Mouse (Mus musculus) heart, embryonic 12.5 days (tissue): Measurements from ENCODE around the gene Tmem140. TPM values are rescaled to one million over a fixed set of nuclear protein-coding genes. Genes with fewer than 3 reads are reported as not detected.

Experiments used
- ATAC-seq: fragments of 200-750 bp; cut with Nextera tagmentation; 2 replicates; pipeline ENCODE4 v1.8.0; 2017; ENCODE audit warnings: moderate TSS enrichment, moderate library complexity; ENCODE audit not compliant: insufficient number of reproducible peaks, low FRiP score
- H3K27ac ChIP-seq: fragments of 300-500 bp; sonication (generic); 2 replicates; pipeline ENCODE4 v1.5.1; 2016; ENCODE audit warnings: mild to moderate bottlenecking, moderate library complexity; ENCODE audit not compliant: poor library complexity, severe bottlenecking
- H3K27me3 ChIP-seq: fragments of 300-500 bp; sonication (generic); replicated peaks from 2 replicates; pipeline ENCODE4 v1.6.1; 2016; ENCODE audit warnings: mild to moderate bottlenecking, moderate library complexity
- H3K36me3 ChIP-seq: fragments of 300-500 bp; sonication (generic); 2 replicates; pipeline ENCODE4 v1.6.1; 2016; ENCODE audit warnings: mild to moderate bottlenecking, moderate library complexity
- H3K4me1 ChIP-seq: fragments of 300-500 bp; sonication (generic); replicated peaks from 2 replicates; pipeline ENCODE4 v1.6.1; 2016; ENCODE audit warnings: mild to moderate bottlenecking
- H3K4me2 ChIP-seq: fragments of 300-500 bp; sonication (generic); 2 replicates; pipeline ENCODE4 v1.6.1; 2016; ENCODE audit warnings: mild to moderate bottlenecking, moderate library complexity
- H3K4me3 ChIP-seq: fragments of 300-500 bp; sonication (generic); 2 replicates; pipeline ENCODE4 v1.5.1; 2016; ENCODE audit warnings: mild to moderate bottlenecking
- H3K9ac ChIP-seq: fragments of 300-500 bp; sonication (generic); 2 replicates; pipeline ENCODE4 v1.6.1; 2016; ENCODE audit warnings: mild to moderate bottlenecking, moderate library complexity
- H3K9me3 ChIP-seq: fragments of 300-500 bp; sonication (generic); replicated peaks from 2 replicates; pipeline ENCODE4 v1.6.1; 2016; ENCODE audit warnings: mild to moderate bottlenecking, moderate library complexity
- WGBS: fragments of 180-500 bp; shearing (Covaris S2); methylation state at CpG from one replicate; pipeline ENCODE4 v1.1.7; 2016; 5-methylcytosine and 5-hydroxymethylcytosine counted together
- polyA plus RNA-seq: library from polyadenylated mRNA; unstranded; fragments of >200 nt; fragmentation: Nextera tagmentation; extraction: Ambion mirVana; gene quantifications from 2 replicates; pipeline ENCODE4 v1.2.1, GENCODE M21; 2016

The Tmem140 gene
- polyA plus RNA-seq, 1 experiment from 2014 or later, result 1.1 TPM

DNA sequence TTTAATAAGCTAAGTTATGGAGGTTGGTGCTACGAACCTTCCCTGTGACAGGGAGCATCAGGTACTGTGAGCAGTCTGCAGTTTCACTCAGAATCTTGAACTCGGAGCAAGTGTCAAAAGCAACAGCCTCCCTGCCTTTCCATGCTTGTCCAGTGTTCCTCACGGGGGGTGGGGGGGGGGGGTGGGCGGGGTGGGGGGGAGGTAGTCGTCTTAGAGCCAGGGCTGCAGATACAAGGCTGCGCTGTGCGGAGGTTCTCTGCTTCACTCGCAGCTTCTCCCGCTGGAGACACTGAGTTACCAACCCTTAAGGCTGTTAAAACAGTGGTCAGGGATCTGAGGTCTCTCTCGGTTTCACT, 5.0 kb downstream of the Tmem140 start:
- H3K4me1 ChIP-seq, result peaks cover 55% of the 10 kb centered on the region
- no peak overlapping the region for H3K9ac ChIP-seq
- no peaks in the 10 kb centered on the region for H3K9me3 ChIP-seq
- 0 out of 2 replicates have a peak, but pooled peaks cover 3% of the 10 kb centered on the region for H3K36me3 ChIP-seq
- no peak overlapping the region for H3K4me3 ChIP-seq
- no peaks in the 10 kb centered on the region for H3K27me3 ChIP-seq
- H3K27ac ChIP-seq, result no peak overlapping the region
- no peak for ATAC-seq
- no peak overlapping the region for H3K4me2 ChIP-seq
- WGBS, result 70% methylated on average over 10 of the region's 10 CpGs

DNA sequence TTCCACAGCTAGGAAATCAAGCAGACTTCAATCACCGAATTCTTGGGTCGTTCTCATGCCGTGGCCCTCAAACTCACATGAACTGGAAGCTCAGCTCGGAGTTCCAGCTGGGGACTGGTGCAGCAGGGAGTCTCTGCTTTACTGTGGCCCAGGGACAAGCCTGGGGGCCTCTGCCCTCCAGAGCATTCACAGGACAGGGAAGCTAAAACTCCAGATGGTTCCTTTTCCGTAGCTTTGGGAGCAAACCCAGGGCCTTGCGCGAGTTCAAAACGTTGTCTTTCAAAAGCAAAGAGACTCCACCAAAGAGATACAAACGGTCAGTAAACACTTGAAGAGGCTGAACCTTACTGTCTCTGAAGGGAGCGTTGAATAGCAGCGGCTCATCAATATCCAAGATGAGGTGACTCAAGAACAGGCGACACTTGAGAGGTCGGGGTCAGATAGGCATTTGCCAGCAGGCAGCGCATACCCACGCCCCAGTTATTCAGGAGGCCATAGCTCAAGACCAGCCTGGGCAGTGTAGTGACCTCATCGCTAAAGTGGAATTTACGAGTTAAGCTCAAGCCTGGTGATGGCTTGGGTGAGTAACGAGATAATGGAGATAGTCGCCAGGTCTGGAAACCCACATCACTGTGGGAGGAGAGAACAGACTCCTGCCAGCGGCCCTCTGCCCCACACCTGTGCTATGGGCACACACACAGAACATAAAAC, 5.7 kb downstream of the Tmem140 start:
- no peak overlapping the region for H3K9ac ChIP-seq
- no peaks in the 10 kb centered on the region for H3K9me3 ChIP-seq
- no peak for ATAC-seq
- WGBS, result 67% methylated on average over 20 of the region's 20 CpGs
- H3K4me3 ChIP-seq, result no peak overlapping the region
- no peaks in the 10 kb centered on the region for H3K27me3 ChIP-seq
- no peak overlapping the region for H3K27ac ChIP-seq
- no peak overlapping the region for H3K4me2 ChIP-seq
- peaks cover 49% of the 10 kb centered on the region for H3K4me1 ChIP-seq
- H3K36me3 ChIP-seq, result 0 out of 2 replicates have a peak, but pooled peaks cover 3% of the 10 kb centered on the region

DNA sequence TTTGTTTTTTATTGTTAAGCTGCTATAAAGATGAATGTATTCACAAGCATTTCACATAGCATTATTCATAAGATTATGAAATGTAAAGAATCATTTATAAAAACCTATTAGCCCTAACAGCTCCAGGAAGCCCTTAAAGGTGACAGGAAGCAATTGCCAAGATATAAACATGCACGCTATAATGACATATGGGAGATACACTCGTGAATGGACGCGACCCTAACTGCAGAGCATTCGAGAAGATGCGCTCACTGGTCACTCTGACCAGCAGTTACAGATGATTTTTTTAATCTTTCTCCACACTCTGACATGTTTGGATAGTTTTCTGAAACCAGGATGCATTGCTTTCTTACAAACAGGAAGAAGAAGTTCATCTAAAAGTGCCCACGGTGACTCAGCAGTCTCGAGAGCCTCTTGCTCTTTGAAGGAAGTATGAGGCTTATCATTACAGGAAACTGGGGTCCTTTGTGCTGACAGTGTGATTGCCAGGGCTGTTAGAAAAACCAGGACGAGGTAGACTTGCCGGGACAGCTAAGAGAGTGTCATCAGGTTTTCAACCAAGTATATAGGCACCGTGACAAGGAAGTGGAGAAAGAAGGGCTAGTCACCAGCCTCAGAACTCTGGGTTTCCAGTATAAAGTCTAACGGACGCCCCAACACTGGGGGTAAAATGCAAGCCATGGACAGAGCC, 6.4 kb downstream of the Tmem140 start:
- H3K27ac ChIP-seq, result peak overlapping the region; percentile 48
- peak; percentile 34 for ATAC-seq
- H3K4me1 ChIP-seq, result peaks cover 51% of the 10 kb centered on the region

DNA sequence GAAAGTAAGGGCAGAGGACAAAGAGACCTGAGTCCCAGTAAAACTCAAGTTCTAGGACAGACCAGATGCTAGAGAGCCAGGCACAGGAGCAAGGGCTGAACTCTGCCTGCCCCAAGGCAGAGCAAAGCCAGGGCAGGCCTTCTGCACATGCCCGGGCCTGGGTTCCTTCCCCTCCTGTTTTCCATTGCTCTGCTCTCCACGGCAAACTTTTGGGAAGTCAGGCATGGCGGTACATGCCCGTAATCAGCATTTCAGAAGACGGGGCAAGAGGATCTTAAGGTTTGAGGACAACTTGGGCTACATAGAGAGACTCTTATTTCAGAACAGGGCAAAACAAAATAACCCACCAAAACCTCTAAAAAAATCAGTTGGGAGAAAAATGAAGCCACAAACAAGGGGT, 7.2 kb downstream of the Tmem140 start:
- no peaks in the 10 kb centered on the region for H3K27me3 ChIP-seq
- H3K27ac ChIP-seq, result peak overlapping the region; percentile 48; the same call in 1 of the 2 replicates
- H3K4me3 ChIP-seq, result no peak overlapping the region
- H3K36me3 ChIP-seq, result 0 out of 2 replicates have a peak, but pooled peaks cover 3% of the 10 kb centered on the region
- no peaks in the 10 kb centered on the region for H3K9me3 ChIP-seq
- ATAC-seq, result no peak
- 67% methylated on average over 5 of the region's 5 CpGs for WGBS
- peak overlapping the region; percentile 37; the same call in 1 of the 2 replicates for H3K4me2 ChIP-seq
- peaks cover 57% of the 10 kb centered on the region for H3K4me1 ChIP-seq
- no peak overlapping the region for H3K9ac ChIP-seq

More for the DNA sequence above, 6.4 kb downstream of the Tmem140 start:
- Histone ChIP-seq H3K4me2 (peak overlapping the region; percentile 37), H3K4me3 (no peak overlapping the region), H3K36me3 (0 out of 2 replicates have a peak, but pooled peaks cover 3% of the 10 kb centered on the region), H3K27me3 (no peaks in the 10 kb centered on the region), H3K9me3 (no peaks in the 10 kb centered on the region), H3K9ac (no peak overlapping the region)
- WGBS, result 35% methylated on average over 13 of the region's 13 CpGs

DNA sequence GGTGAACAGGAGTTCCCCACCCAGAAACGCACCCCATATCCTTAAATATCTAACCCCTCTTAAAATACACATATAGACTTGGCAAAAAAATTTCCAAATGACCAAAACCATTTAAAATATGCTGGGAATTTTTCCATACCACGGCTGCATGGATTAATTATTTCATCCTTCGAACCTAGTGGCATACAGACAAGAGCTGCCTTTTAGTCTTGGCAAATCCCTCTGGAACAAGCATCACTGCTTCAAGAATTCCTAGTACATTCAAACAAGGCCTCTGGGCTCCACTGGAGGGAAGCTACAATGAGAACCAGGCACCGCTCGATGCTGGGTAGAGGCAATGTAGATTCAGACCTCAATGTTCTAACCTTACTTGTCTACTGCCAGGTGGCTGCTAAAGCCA, 7.8 kb downstream of the Tmem140 start:
- no peak overlapping the region for H3K9ac ChIP-seq
- H3K4me1 ChIP-seq, result peaks cover 57% of the 10 kb centered on the region
- ATAC-seq, result no peak
- H3K9me3 ChIP-seq, result no peaks in the 10 kb centered on the region
- H3K36me3 ChIP-seq, result 0 out of 2 replicates have a peak, but pooled peaks cover 3% of the 10 kb centered on the region
- H3K27ac ChIP-seq, result no peak overlapping the region
- H3K4me3 ChIP-seq, result no peak overlapping the region
- no peaks in the 10 kb centered on the region for H3K27me3 ChIP-seq
- no peak overlapping the region for H3K4me2 ChIP-seq
- 74% methylated on average over 5 of the region's 5 CpGs for WGBS

DNA sequence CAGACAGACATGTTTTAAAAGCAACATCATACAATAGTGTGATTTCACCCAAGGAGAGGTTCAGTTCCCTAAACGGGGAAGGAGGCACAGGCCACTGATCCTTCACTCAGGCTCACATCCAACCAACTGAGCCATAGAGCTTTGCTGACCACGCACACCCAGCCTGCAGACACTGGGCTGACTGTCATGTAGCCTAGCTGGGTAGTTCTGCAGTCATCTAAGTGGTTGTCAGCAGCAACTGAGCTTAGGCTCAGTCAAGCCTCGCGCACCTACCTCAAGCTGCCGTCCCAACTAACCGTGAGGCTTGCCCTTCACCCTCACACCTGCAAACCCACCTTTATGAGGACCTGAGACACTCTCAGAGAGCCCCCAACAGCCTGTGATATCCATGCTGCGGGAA, 9.0 kb downstream of the Tmem140 start:
- H3K4me2 ChIP-seq, result no peak overlapping the region
- H3K9ac ChIP-seq, result no peak overlapping the region
- H3K27ac ChIP-seq, result no peak overlapping the region
- no peaks in the 10 kb centered on the region for H3K27me3 ChIP-seq
- 0 out of 2 replicates have a peak, but pooled peaks cover 3% of the 10 kb centered on the region for H3K36me3 ChIP-seq
- no peaks in the 10 kb centered on the region for H3K9me3 ChIP-seq
- 84% methylated on average over 7 of the region's 7 CpGs for WGBS
- ATAC-seq, result no peak
- H3K4me1 ChIP-seq, result peaks cover 61% of the 10 kb centered on the region
- H3K4me3 ChIP-seq, result no peak overlapping the region

DNA sequence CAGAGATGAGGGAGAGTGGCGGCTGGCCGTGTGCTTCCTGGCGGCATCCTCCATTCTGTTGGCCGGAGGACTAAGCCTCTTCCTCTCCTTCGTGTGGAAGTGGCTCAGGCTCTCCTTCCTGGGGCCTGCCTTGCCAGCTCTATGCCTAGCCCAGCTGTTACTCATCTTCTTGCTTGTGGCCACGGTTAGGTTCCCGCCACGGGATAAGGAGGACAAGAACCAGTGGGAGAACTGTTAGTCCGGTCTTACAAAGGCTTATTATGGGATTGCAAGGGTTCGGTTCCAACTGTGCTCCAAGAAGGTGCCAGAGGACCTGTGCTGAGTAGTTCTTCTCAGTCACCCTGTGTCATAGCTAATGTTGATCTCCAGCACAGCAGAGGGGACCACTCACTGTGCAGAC, 9.9 kb downstream of the Tmem140 start:
- no peak for ATAC-seq
- peaks cover 62% of the 10 kb centered on the region for H3K4me1 ChIP-seq
- no peak overlapping the region for H3K4me2 ChIP-seq
- 0 out of 2 replicates have a peak, but pooled peaks cover 3% of the 10 kb centered on the region for H3K36me3 ChIP-seq
- 82% methylated on average over 10 of the region's 10 CpGs for WGBS
- H3K9me3 ChIP-seq, result no peaks in the 10 kb centered on the region
- H3K9ac ChIP-seq, result no peak overlapping the region
- no peaks in the 10 kb centered on the region for H3K27me3 ChIP-seq
- no peak overlapping the region for H3K4me3 ChIP-seq
- no peak overlapping the region for H3K27ac ChIP-seq

DNA sequence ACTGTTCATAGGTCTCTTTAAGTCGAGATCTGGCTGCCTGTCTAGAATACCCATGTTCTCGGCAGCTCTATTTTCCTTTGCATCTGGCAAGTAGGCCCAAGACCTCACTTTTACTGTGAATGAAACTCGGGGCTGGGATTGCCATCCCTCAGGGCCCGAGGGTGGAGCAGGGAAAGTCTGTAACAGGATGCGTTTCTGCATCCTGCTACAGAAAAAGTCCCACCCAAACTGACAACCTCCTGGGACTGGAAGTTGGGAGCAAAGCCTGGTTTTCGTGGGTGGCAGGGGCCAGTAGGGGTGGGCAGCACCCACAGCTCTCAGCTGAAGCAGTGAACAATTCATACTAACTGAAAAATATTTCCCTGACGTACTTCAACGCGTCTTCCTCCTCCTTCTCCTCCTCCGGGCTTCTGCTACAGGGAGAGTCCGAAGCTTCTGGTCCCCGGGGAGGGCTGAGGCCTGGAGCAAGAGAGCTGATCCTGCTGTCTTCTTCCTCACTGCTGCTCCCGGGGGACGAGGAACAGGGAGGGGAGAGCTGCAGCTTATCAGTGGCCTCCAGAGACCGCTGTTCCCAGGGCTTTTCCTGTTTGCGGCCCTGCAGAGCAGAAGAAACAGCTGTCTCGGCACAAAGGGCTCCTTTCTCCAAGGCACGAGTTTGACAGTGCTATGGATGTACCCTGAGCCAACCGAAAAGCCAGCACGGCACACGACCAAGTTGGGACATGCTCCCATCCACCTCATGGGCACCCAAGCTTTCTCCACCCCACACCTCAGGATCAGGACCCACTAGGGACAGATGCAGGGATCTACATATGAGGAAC, 11.4 kb downstream of the Tmem140 start:
- Histone ChIP-seq H3K4me1 (peaks cover 58% of the 10 kb centered on the region), H3K27me3 (no peaks in the 10 kb centered on the region), H3K9me3 (no peaks in the 10 kb centered on the region), H3K9ac (peak overlapping the region; percentile 59), H3K36me3 (peaks cover 8% of the 10 kb centered on the region), H3K4me2 (peak overlapping the region; percentile 29), H3K4me3 (no peak overlapping the region), H3K27ac (peak overlapping the region; percentile 93)
- WGBS, result 29% methylated on average over 21 of the region's 21 CpGs
- no peak; the same call in 1 of the 2 replicates for ATAC-seq

DNA sequence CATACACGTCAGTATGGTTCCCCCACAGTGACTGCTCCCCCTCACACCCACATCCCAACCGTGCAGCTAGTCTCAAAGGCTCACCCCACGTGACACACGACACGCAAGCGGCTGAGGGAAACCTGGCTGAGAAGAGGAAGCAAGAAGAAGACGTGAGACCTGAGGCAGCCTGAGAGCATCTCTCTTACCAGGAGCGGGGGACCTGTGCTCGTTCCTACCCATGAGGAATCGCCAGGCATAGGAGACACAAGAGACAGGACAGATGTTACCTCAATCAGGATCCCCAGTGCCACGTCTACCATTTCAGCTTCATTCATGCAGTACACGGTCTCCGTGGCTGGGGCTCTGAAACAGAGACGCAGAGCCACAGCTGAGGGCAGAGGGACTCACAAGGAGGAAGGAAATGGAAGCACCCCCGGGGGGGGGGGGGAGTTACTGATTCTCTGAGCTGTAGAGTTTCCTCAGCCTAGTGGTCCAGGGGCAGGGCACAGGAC, 12.4 kb downstream of the Tmem140 start:
- peak overlapping the region; percentile 88; the same call in 1 of the 2 replicates for H3K9ac ChIP-seq
- WGBS, result 78% methylated on average over 15 of the region's 15 CpGs
- H3K27ac ChIP-seq, result peak overlapping the region; percentile 93
- 0 out of 2 replicates have a peak overlapping the region, but pooled peaks have one; percentile 68 for H3K4me2 ChIP-seq
- H3K4me1 ChIP-seq, result peaks cover 48% of the 10 kb centered on the region
- H3K4me3 ChIP-seq, result no peak overlapping the region
- no peak for ATAC-seq
- no peaks in the 10 kb centered on the region for H3K27me3 ChIP-seq
- H3K9me3 ChIP-seq, result no peaks in the 10 kb centered on the region
- H3K36me3 ChIP-seq, result peaks cover 18% of the 10 kb centered on the region

DNA sequence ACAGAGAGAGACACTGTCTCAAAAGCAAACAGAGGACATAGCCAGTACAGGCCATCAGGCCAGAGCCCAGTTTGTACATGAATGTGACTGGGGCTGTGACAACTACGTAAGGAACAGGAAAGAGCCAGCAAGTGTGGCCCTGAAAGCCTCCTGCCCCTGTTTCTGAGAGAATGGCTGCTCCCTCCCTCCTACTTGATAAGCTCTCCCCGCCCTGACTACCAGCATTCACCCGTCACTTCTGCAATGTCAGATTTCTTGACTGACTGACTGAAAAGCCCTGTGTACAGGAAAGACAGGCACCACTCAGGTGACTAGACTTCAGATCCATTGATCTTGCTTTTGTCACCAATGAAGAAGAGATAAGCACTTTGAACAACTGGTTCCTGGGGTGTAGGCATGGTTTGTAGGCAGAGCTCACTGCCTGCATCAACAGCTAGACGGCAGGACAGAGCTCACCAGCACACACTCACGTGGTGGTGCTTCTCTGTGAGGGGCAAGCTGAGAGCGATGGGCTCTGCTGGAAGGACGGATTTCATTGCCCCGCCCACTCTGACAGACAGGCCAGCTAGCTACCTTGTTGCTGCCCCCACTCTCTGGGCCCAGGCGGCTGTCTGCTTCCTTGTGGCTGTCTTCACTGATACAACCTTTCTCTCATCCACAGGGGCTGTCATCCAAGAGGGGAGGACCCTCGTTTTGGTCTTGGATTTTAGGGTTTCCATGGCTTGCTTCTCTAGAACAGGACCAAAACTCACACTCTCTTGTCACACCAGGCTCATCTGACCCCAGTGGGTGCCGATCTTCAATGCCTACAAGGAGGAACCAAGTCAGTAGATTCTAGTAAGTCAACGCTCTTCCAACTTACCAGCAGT, 13.3 kb downstream of the Tmem140 start:
- Histone ChIP-seq H3K9me3 (no peaks in the 10 kb centered on the region), H3K4me3 (0 out of 2 replicates have a peak overlapping the region, but pooled peaks have one; percentile 73), H3K9ac (peak overlapping the region; percentile 88), H3K36me3 (peaks cover 27% of the 10 kb centered on the region), H3K27me3 (no peaks in the 10 kb centered on the region), H3K4me2 (peak overlapping the region; percentile 68), H3K27ac (peak overlapping the region; percentile 93), H3K4me1 (peaks cover 45% of the 10 kb centered on the region)
- WGBS, result 24% methylated on average over 12 of the region's 12 CpGs
- ATAC-seq, result peak; percentile 28; the same call in 1 of the 2 replicates
